In the genomic region with DNA sequence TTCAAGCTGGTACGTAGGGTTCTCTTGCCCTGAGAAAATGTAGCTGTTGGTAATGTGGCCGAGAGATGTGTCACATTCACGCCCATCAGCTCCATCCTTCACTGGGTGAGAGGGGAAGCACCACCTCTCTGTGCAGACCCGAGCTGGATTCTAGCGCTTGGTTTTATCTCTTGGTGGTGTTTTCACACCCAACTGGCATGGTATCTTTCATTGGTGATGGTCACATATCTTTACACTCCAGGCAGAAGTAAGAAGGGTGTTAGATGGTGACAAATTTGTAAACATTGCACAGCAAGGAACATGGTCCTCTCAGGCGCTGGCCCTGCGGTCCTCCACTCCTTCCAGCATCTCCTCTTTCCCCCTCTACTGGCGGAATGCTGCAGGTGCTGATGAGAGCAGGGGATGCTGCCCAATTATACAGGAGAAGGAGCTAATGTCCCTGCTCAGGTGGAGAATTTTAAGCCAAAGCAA, we compare ENCODE assay signal across 9 mouse cellular contexts. TPM values are rescaled to one million over a fixed set of nuclear protein-coding genes. Genes with fewer than 3 reads are reported as not detected.
DNase-seq lines count a peak whose midpoint lies in the region; ATAC-seq and TF ChIP-seq lines count a peak whose summit lies in the region.
"Had no signal": no experiment of that assay in that cellular context is flagged by ENCODE, and none has a peak within 500 bp of the region (broad histone marks: within the 10 kb centered on the region; RNA-seq: fewer than 3 reads in every experiment).

No protein-coding gene starts in this region.

- H3K27ac ChIP-seq in testis, adult 2 months (ENCODE audit: control insufficient read depth, insufficient read depth, low read depth, low read length), result no peak overlapping the region
- peak overlapping the region; percentile 64; the same call in 1 of the 2 replicates for H3K27ac ChIP-seq in heart, embryonic 15.5 days

- H3K4me1 ChIP-seq in testis, adult 2 months (ENCODE audit: control insufficient read depth, insufficient read depth, low read length), result peaks cover 3% of the 10 kb centered on the region; the same call in 1 of the 2 replicates
- peaks cover 18% of the 10 kb centered on the region for H3K4me1 ChIP-seq in heart, embryonic 15.5 days (replicated peaks)

- peak; percentile 32; the same call in 1 of the 2 replicates for TF ChIP-seq CTCF in testis, adult 2 months (IDR thresholded peaks at IDR 0.05; ENCODE audit: control insufficient read depth, insufficient read depth, insufficient replicate concordance, low read depth, low read length)

- peak; percentile 40 to 72 for DNase-seq in cerebellum, postnatal 14 days
- DNase-seq in cerebellum, adult 11-12 months, result no peak
- no peak for DNase-seq in testis, postnatal 14 days (ENCODE audit: low spot score)
- DNase-seq in lung, postnatal 36 days, result peak; percentile 67
- DNase-seq in T-cell, adult 2 months (ENCODE audit: low spot score), result no peak
- no peak for DNase-seq in thymus, postnatal 10 days (ENCODE audit: low spot score in 2 of 2)

- H3K9me3 ChIP-seq in heart, embryonic 15.5 days (replicated peaks), result no peaks in the 10 kb centered on the region
- H3K9me3 ChIP-seq: stomach, embryonic 15.5 days had no signal

- no peak overlapping the region for H3K4me2 ChIP-seq in heart, embryonic 15.5 days
- H3K4me2 ChIP-seq: stomach, embryonic 15.5 days had no signal

- 58% methylated on average over 8 of the region's 8 CpGs for WGBS in heart, embryonic 15.5 days

- no peak for TF ChIP-seq POLR2A in testis, adult 2 months (IDR thresholded peaks at IDR 0.05; ENCODE audit: control insufficient read depth, low read depth, low read length)

- no peak for ATAC-seq in heart, embryonic 15.5 days (replicated peaks; ENCODE audit: insufficient number of reproducible peaks, insufficient read depth, low FRiP score, low read depth)

- no peaks in the 10 kb centered on the region for H3K36me3 ChIP-seq in testis, adult 2 months (ENCODE audit: control insufficient read depth, insufficient read depth, low read length)
- no peaks in the 10 kb centered on the region for H3K36me3 ChIP-seq in heart, embryonic 15.5 days
- H3K36me3 ChIP-seq: stomach, embryonic 15.5 days had no signal

- no peaks in the 10 kb centered on the region for H3K27me3 ChIP-seq in testis, adult 2 months (ENCODE audit: control insufficient read depth, insufficient read depth, low read length)
- no peaks in the 10 kb centered on the region for H3K27me3 ChIP-seq in heart, embryonic 15.5 days
- H3K27me3 ChIP-seq: stomach, embryonic 15.5 days had no signal

- H3K9ac ChIP-seq in heart, embryonic 15.5 days, result no peak overlapping the region
- H3K9ac ChIP-seq: stomach, embryonic 15.5 days had no signal

- H3K4me3 ChIP-seq in testis, adult 2 months (ENCODE audit: control insufficient read depth, low read depth, low read length), result no peak overlapping the region
- H3K4me3 ChIP-seq in heart, embryonic 15.5 days, result no peak overlapping the region
- H3K4me3 ChIP-seq: stomach, embryonic 15.5 days had no signal

RNA-seq across cellular contexts. Expression of gene Podxl, which starts 44.7 kb away (rescaled TPM):
- 2.1 and 2.2 TPM in 2 replicates for polyA plus RNA-seq in testis, adult 2 months (2012; rRNA removed)
- 17.5 and 20.7 TPM in 2 replicates for polyA plus RNA-seq in heart, embryonic 15.5 days (2015; fragmentation: Nextera tagmentation; extraction: Ambion mirVana)

Comparison
In these comparisons a context has a peak if more than half of its experiments do, and no peak if none do; other contexts are left out.
1. DNase-seq: peak in cerebellum, postnatal 14 days (2 of 2) and lung, postnatal 36 days (single experiment); none in cerebellum, adult 11-12 months (single experiment), testis, postnatal 14 days (single experiment), T-cell, adult 2 months (single experiment) and thymus, postnatal 10 days (0 of 2).